Mouse (Mus musculus) CH12.LX (cell line): ENCODE measurements around the gene Gm10320. TPM values are rescaled to one million over a fixed set of nuclear protein-coding genes. Genes with fewer than 3 reads are reported as not detected.

Experiments used
- DNase-seq: peaks from one replicate; pipeline ENCODE4 v3.0.0-alpha.2; 2013; ENCODE audit errors: extremely low read depth
- H3K27ac ChIP-seq: 2 replicates; pipeline ENCODE4 v1.5.1; 2012; ENCODE audit warnings: low read depth, mild to moderate bottlenecking, control low read depth, moderate library complexity; ENCODE audit not compliant: insufficient read depth
- H3K27me3 ChIP-seq: replicated peaks from 2 replicates; pipeline ENCODE3; 2012; ENCODE audit warnings: inconsistent platforms
- H3K36me3 ChIP-seq, 2 experiments: replicated peaks in 1 of 2; 2 replicates each; pipeline versions ENCODE3 to v1.6.1; 2012; ENCODE audit warnings: inconsistent platforms in 1 of 2, low read length in 1 of 2, mild to moderate bottlenecking in 1 of 2, mixed read lengths in 1 of 2, moderate library complexity in 1 of 2; ENCODE audit not compliant: control insufficient read depth in 1 of 2, insufficient read depth in 1 of 2
- H3K4me1 ChIP-seq, 2 experiments: 2 replicates each; pipeline ENCODE4 v1.6.1; 2012; ENCODE audit warnings: inconsistent platforms in 1 of 2, moderate library complexity in 1 of 2; ENCODE audit not compliant: insufficient read depth in 2 of 2, control insufficient read depth in 1 of 2
- H3K4me2 ChIP-seq: 2 replicates; pipeline ENCODE4 v1.6.1; 2012; ENCODE audit warnings: low read depth, mild to moderate bottlenecking, control low read depth; ENCODE audit not compliant: poor library complexity, insufficient read depth, severe bottlenecking
- H3K4me3 ChIP-seq, 3 experiments: fragments of 150-350 bp in 1 of 3; sonication (generic) in 1 of 3; replicated peaks in 1 of 3; 2 replicates each; pipeline versions ENCODE3 to v1.5.1; 2011 to 2012; ENCODE audit warnings: low read depth in 2 of 3, low read length in 2 of 3, mild to moderate bottlenecking in 2 of 3, moderate library complexity in 2 of 3, control low read depth in 1 of 3, improper control_type of control experiment in 1 of 3, inconsistent platforms in 1 of 3, mixed read lengths in 1 of 3; ENCODE audit not compliant: poor library complexity in 1 of 3
- H3K79me2 ChIP-seq: replicated peaks from 2 replicates; pipeline ENCODE4 v1.6.1; 2012; ENCODE audit warnings: mild to moderate bottlenecking, moderate library complexity; ENCODE audit not compliant: control insufficient read depth, poor library complexity, insufficient read depth, severe bottlenecking; ENCODE audit errors: extremely low read depth
- H3K9ac ChIP-seq: 2 replicates; pipeline ENCODE4 v1.6.1; 2012; ENCODE audit warnings: low read depth, mild to moderate bottlenecking, control low read depth, moderate library complexity; ENCODE audit not compliant: insufficient read depth
- H3K9me3 ChIP-seq: replicated peaks from 2 replicates; pipeline ENCODE3; 2012; ENCODE audit warnings: low read length, inconsistent platforms, mixed read lengths
- BHLHE40 ChIP-seq: IDR thresholded peaks from 2 replicates; pipeline ENCODE4 v1.6.1; 2011; ENCODE audit warnings: mild to moderate bottlenecking, low read depth, low read length, improper control_type of control experiment
- CHD1 ChIP-seq: IDR thresholded peaks from 2 replicates; pipeline ENCODE4 v1.6.1; 2012; ENCODE audit warnings: low read depth, low read length, improper control_type of control experiment, inconsistent platforms
- ETS1 ChIP-seq: conservative IDR thresholded peaks from 2 replicates; pipeline ENCODE4 v1.6.1; 2012; ENCODE audit warnings: low read depth, mild to moderate bottlenecking, inconsistent platforms, low read length, improper control_type of control experiment, moderate library complexity
- HCFC1 ChIP-seq: IDR thresholded peaks from 2 replicates; pipeline ENCODE4 v1.6.1; 2012; ENCODE audit warnings: low read depth, mild to moderate bottlenecking, inconsistent platforms, low read length, improper control_type of control experiment
- IRF4 ChIP-seq: IDR thresholded peaks from 2 replicates; pipeline ENCODE4 v1.6.1; 2014; ENCODE audit warnings: low read depth, mild to moderate bottlenecking, inconsistent platforms, low read length, improper control_type of control experiment
- KAT2A ChIP-seq: IDR thresholded peaks from 2 replicates; pipeline ENCODE4 v1.6.1; 2012; ENCODE audit warnings: low read length, improper control_type of control experiment, inconsistent platforms; ENCODE audit not compliant: insufficient replicate concordance
- MAFK ChIP-seq: IDR thresholded peaks from 2 replicates; pipeline ENCODE4 v1.6.1; 2011; ENCODE audit warnings: low read length, improper control_type of control experiment; ENCODE audit not compliant: insufficient replicate concordance
- MAX ChIP-seq: IDR thresholded peaks from 2 replicates; pipeline ENCODE4 v1.6.1; 2011; ENCODE audit warnings: low read length, improper control_type of control experiment
- MAZ ChIP-seq: IDR thresholded peaks from 2 replicates; pipeline ENCODE4 v1.6.1; 2012; ENCODE audit warnings: low read depth, mild to moderate bottlenecking, inconsistent platforms, low read length, improper control_type of control experiment, moderate library complexity
- MXI1 ChIP-seq: IDR thresholded peaks from 2 replicates; pipeline ENCODE4 v1.6.1; 2011; ENCODE audit warnings: mild to moderate bottlenecking, low read depth, low read length, improper control_type of control experiment
- MYC ChIP-seq: IDR thresholded peaks from 2 replicates; pipeline ENCODE4 v1.6.1; 2011; ENCODE audit warnings: low read depth, mild to moderate bottlenecking, improper control_type of control experiment, low read length
- NELFE ChIP-seq: IDR thresholded peaks from 2 replicates; pipeline ENCODE4 v1.6.1; 2011; ENCODE audit warnings: low read depth, low read length, improper control_type of control experiment
- NRF1 ChIP-seq: IDR thresholded peaks from 2 replicates; pipeline ENCODE4 v1.6.1; 2014; ENCODE audit warnings: low read depth, mild to moderate bottlenecking, inconsistent platforms, low read length, improper control_type of control experiment, moderate library complexity
- POLR2A ChIP-seq: IDR thresholded peaks from 2 replicates; pipeline ENCODE4 v1.6.1; 2011; ENCODE audit warnings: low read depth, mild to moderate bottlenecking, improper control_type of control experiment, low read length
- POLR2AphosphoS2 ChIP-seq: IDR thresholded peaks from 2 replicates; pipeline ENCODE4 v1.6.1; 2011; ENCODE audit warnings: low read depth, low read length, improper control_type of control experiment
- RCOR1 ChIP-seq: conservative IDR thresholded peaks from 2 replicates; pipeline ENCODE4 v1.6.1; 2012; ENCODE audit warnings: low read depth, mild to moderate bottlenecking, inconsistent platforms, low read length, improper control_type of control experiment
- SIN3A ChIP-seq: IDR thresholded peaks from 2 replicates; pipeline ENCODE4 v1.6.1; 2012; ENCODE audit warnings: low read length, improper control_type of control experiment, inconsistent platforms
- TCF12 ChIP-seq: IDR thresholded peaks from 2 replicates; pipeline ENCODE4 v1.6.1; 2014; ENCODE audit warnings: low read depth, mild to moderate bottlenecking, inconsistent platforms, low read length, improper control_type of control experiment
- UBTF ChIP-seq: IDR thresholded peaks from 2 replicates; pipeline ENCODE4 v1.6.1; 2012; ENCODE audit warnings: low read depth, mild to moderate bottlenecking, inconsistent platforms, low read length, improper control_type of control experiment, moderate library complexity
- USF1 ChIP-seq: IDR thresholded peaks from 2 replicates; pipeline ENCODE4 v1.6.1; 2014; ENCODE audit warnings: low read depth, mild to moderate bottlenecking, inconsistent platforms, low read length, improper control_type of control experiment
- ZMIZ1 ChIP-seq: IDR thresholded peaks from 2 replicates; pipeline ENCODE4 v1.6.1; 2012; ENCODE audit warnings: low read depth, mild to moderate bottlenecking, inconsistent platforms, low read length, improper control_type of control experiment
- ZNF384 ChIP-seq: IDR thresholded peaks from 2 replicates; pipeline ENCODE4 v1.6.1; 2012; ENCODE audit warnings: low read depth, low read length, improper control_type of control experiment, inconsistent platforms
- dilution Hi-C: fragments of 300-500 bp; cut with MboI; formaldehyde crosslinking; loops from 2 replicates; pipeline ENCODE4 v1.14.3; 2020; ENCODE audit warnings: low sequenced_read_pairs; ENCODE audit not compliant: extremely low pct_unique_long_range_greater_than_20kb, extremely low pct_ligation_motif_present
- in situ Hi-C: fragments of 300-500 bp; cut with MboI; formaldehyde crosslinking; loops from 3 replicates; pipeline ENCODE4 v1.14.3; 2019; ENCODE audit warnings: low sequenced_read_pairs, low pct_ligation_motif_present, low pct_unique_long_range_greater_than_20kb, mixed read lengths
- polyA plus RNA-seq: library from polyadenylated mRNA; unstranded; fragments of >175 nt; gene quantifications from 2 replicates; pipeline ENCODE4 v1.2.1, GENCODE M21; 2012; ENCODE audit warnings: low read depth; ENCODE audit not compliant: insufficient read length
- total RNA-seq, 2 experiments: library from RNA; depleted of rRNA; stranded (reverse); fragments of 300-350 nt in 1 of 2; fragments of >200 nt in 1 of 2; gene quantifications; 2 replicates each; pipeline ENCODE4 v1.2.3; 2012 to 2014

The Gm10320 gene
- total and polyA plus RNA-seq, 3 experiments: 1.8 to 13.4 (median 8.0) TPM

DNA sequence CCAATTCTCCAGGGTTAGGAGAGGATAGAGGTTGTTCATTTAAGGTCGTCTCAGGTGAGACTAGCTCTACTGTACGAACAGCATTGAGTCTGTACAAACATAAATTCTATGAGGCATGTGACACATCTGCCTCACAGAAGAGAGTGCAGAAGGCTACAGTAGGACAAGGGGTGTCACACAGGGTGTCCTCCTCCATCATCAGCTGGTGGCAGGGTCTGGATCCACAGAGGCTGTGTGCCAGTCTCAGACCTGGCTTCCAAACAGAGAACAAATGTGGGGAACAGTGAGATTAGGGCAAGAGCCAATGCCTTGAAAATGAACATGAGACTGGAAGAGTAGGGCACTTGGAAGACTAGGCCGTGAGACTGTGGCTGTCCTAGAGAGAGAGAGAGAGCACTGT, 48.4 kb upstream of the Gm10320 start:
- TF ChIP-seq ZMIZ1 (no peak), POLR2A (no peak), SIN3A (no peak), MAFK (no peak), MAX (no peak), KAT2A (no peak), MXI1 (no peak), UBTF (no peak), ZNF384 (no peak), NRF1 (no peak), POLR2AphosphoS2 (no peak), NELFE (no peak), TCF12 (no peak), HCFC1 (no peak), CHD1 (no peak)
- dilution Hi-C loops (no loop called here), in situ Hi-C loops (no loop called here)
- H3K27me3 ChIP-seq: no peaks in the 10 kb centered on the region
- no peak overlapping the region for H3K4me3 ChIP-seq
- H3K79me2 ChIP-seq: no peaks in the 10 kb centered on the region
- no peak overlapping the region for H3K9ac ChIP-seq
- no peak overlapping the region for H3K4me2 ChIP-seq
- H3K4me1 ChIP-seq: peaks cover 0 to 7% of the 10 kb centered on the region in 2 experiments; a peak in 2 of 4 replicates
- no peaks in the 10 kb centered on the region for H3K9me3 ChIP-seq
- no peaks in the 10 kb centered on the region for H3K36me3 ChIP-seq
- DNase-seq: no peak
- no peak overlapping the region for H3K27ac ChIP-seq

DNA sequence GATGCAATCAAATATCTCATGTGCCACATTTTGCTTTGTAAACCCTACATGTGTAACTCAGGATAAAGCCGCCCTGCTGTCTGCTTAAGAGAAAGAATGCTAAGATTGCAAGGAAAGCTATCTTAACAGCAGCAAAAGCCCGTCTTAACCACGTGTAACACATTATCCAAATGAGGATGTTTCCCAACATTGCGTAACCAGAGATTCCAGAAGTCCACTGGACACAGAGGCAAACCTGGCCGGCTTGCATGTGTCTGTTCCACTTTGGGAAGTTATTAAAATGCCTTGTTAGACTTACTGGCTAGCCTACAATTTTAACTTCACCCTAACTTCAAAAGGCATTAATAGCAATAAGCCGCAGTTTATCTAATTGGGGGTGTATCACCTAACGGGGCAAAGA, 47.5 kb upstream of the Gm10320 start:
- H3K36me3 ChIP-seq: no peaks in the 10 kb centered on the region
- no peaks in the 10 kb centered on the region for H3K9me3 ChIP-seq
- in situ Hi-C loops: no loop called here
- TF ChIP-seq MAZ (no peak), BHLHE40 (no peak), RCOR1 (no peak), ETS1 (no peak), ZNF384 (no peak), IRF4 (no peak), MYC (no peak), USF1 (no peak), CHD1 (no peak)
- no peak overlapping the region for H3K27ac ChIP-seq
- no peaks in the 10 kb centered on the region for H3K79me2 ChIP-seq
- H3K4me2 ChIP-seq: no peak overlapping the region
- no peak for DNase-seq
- dilution Hi-C loops: no loop called here
- H3K4me1 ChIP-seq: peaks cover 0 to 16% of the 10 kb centered on the region in 2 experiments; a peak in 2 of 4 replicates
- H3K9ac ChIP-seq: no peak overlapping the region
- H3K27me3 ChIP-seq: no peaks in the 10 kb centered on the region
- no peak overlapping the region for H3K4me3 ChIP-seq
